ENCODE assay signal across 8 mouse cellular contexts in the genomic region with DNA sequence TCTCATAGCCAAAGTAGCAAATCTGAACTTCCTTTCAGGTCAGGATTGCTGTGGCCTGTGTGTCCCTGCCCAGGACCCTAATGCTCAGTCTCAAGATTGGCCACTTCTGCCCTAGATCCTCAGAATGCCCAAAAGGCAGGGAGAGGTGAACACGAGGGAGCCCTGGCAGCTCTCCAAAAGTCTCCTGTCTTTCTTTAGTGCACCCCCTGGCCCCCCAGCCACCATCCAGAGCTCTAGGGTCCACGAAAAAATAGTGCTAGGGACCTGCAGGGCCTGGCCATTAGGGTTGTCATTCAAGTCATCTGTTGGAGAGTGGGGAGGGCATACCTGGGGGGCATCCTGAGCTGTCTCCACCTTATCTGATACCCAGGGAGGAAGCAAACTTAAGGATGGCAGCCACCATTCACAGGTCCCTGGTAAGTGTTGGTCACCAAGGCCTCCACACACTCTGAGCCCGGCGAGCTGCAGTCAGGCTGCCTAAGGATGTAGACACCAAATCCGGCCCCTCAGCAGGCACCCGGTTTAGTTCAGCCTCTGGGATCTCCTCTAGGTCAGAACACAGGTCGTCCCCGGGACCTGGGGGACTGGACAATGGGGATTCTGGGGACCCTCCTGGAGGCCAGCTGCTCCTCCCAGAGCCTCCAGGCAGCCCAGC. TPM values are rescaled to one million over a fixed set of nuclear protein-coding genes. Genes with fewer than 3 reads are reported as not detected.
DNase-seq lines count a peak whose midpoint lies in the region; ATAC-seq and TF ChIP-seq lines count a peak whose summit lies in the region.

No protein-coding gene starts in this region.

- DNase-seq in kidney, postnatal 10 days, result peak; percentile 23
- DNase-seq in kidney, postnatal 14 days, result no peak
- no peak for DNase-seq in embryonic facial prominence, embryonic 14.5 days (ENCODE audit: low spot score)
- DNase-seq in adrenal gland, postnatal 4 days (ENCODE audit: low spot score in 2 of 2), result no peak
- no peak for DNase-seq in urinary bladder, postnatal 4 days (ENCODE audit: low spot score in 2 of 2)
- DNase-seq in thymus, postnatal 14 days, result no peak

- peaks cover 19% of the 10 kb centered on the region for H3K4me1 ChIP-seq in embryonic facial prominence, embryonic 14.5 days (ENCODE audit: control insufficient read depth, insufficient read depth, low read length)
- peaks cover 8% of the 10 kb centered on the region; the same call in 1 of the 2 replicates for H3K4me1 ChIP-seq in intestine, postnatal 0 days (replicated peaks; ENCODE audit: control insufficient read depth, insufficient read depth, low read length)
- peaks cover 38% of the 10 kb centered on the region for H3K4me1 ChIP-seq in neural tube, embryonic 12.5 days

- H3K4me3 ChIP-seq in embryonic facial prominence, embryonic 14.5 days (ENCODE audit: low read depth, low read length), result peak overlapping the region; percentile 63
- peak overlapping the region; percentile 83 for H3K4me3 ChIP-seq in intestine, postnatal 0 days (ENCODE audit: low read depth, low read length)
- H3K4me3 ChIP-seq in neural tube, embryonic 12.5 days, result peak overlapping the region; percentile 81

- H3K27ac ChIP-seq in embryonic facial prominence, embryonic 14.5 days (replicated peaks; ENCODE audit: low read depth, low read length), result no peak overlapping the region
- no peak overlapping the region for H3K27ac ChIP-seq in intestine, postnatal 0 days (ENCODE audit: low read depth, low read length)
- no peak overlapping the region for H3K27ac ChIP-seq in neural tube, embryonic 12.5 days

- peak overlapping the region; percentile 95 for H3K4me2 ChIP-seq in embryonic facial prominence, embryonic 14.5 days (ENCODE audit: low read depth, low read length)
- H3K4me2 ChIP-seq in intestine, postnatal 0 days (replicated peaks; ENCODE audit: low read depth), result peak overlapping the region; percentile 98
- peak overlapping the region; percentile 97 for H3K4me2 ChIP-seq in neural tube, embryonic 12.5 days (replicated peaks)

- no peaks in the 10 kb centered on the region for H3K9me3 ChIP-seq in embryonic facial prominence, embryonic 14.5 days (ENCODE audit: control insufficient read depth, low read length)
- no peaks in the 10 kb centered on the region for H3K9me3 ChIP-seq in intestine, postnatal 0 days (ENCODE audit: control insufficient read depth)
- H3K9me3 ChIP-seq in neural tube, embryonic 12.5 days, result no peaks in the 10 kb centered on the region

- ATAC-seq in embryonic facial prominence, embryonic 14.5 days (ENCODE audit: low read depth), result no peak
- ATAC-seq in intestine, postnatal 0 days, result no peak
- no peak for ATAC-seq in neural tube, embryonic 12.5 days (ENCODE audit: low FRiP score, low read depth)

- H3K36me3 ChIP-seq in embryonic facial prominence, embryonic 14.5 days (ENCODE audit: control insufficient read depth, insufficient read depth, low read length), result no peaks in the 10 kb centered on the region
- peaks cover 9% of the 10 kb centered on the region; the same call in 1 of the 2 replicates for H3K36me3 ChIP-seq in intestine, postnatal 0 days (ENCODE audit: control insufficient read depth, insufficient read depth)
- no peaks in the 10 kb centered on the region; the same call in 1 of the 2 replicates for H3K36me3 ChIP-seq in neural tube, embryonic 12.5 days

- WGBS in embryonic facial prominence, embryonic 14.5 days, result 62% methylated on average over 8 of the region's 8 CpGs
- WGBS in intestine, postnatal 0 days, result 68% methylated on average over 8 of the region's 8 CpGs
- WGBS in neural tube, embryonic 12.5 days, result 55% methylated on average over 8 of the region's 8 CpGs

- 0 out of 2 replicates have a peak, but pooled peaks cover 5% of the 10 kb centered on the region for H3K27me3 ChIP-seq in embryonic facial prominence, embryonic 14.5 days (replicated peaks; ENCODE audit: control insufficient read depth, insufficient read depth, low read length)
- H3K27me3 ChIP-seq in intestine, postnatal 0 days (replicated peaks; ENCODE audit: control insufficient read depth, insufficient read depth, low read length), result no peaks in the 10 kb centered on the region
- no peaks in the 10 kb centered on the region for H3K27me3 ChIP-seq in neural tube, embryonic 12.5 days (replicated peaks)

- TF ChIP-seq CTCF in intestine, postnatal 0 days (IDR thresholded peaks at IDR 0.05; ENCODE audit: low read depth), result no peak

- H3K9ac ChIP-seq in embryonic facial prominence, embryonic 14.5 days (ENCODE audit: low read depth, low read length), result peak overlapping the region; percentile 74
- H3K9ac ChIP-seq in intestine, postnatal 0 days (ENCODE audit: low read depth, low read length), result peak overlapping the region; percentile 80; the same call in 1 of the 2 replicates
- peak overlapping the region; percentile 91 for H3K9ac ChIP-seq in neural tube, embryonic 12.5 days

RNA-seq across cellular contexts. Expression of gene Hes6, which starts 2.1 kb away (rescaled TPM):
- polyA plus RNA-seq in embryonic facial prominence, embryonic 14.5 days (2014; fragmentation: Nextera tagmentation; extraction: Ambion mirVana), result 106 and 114 TPM in 2 replicates
- polyA plus RNA-seq in intestine, postnatal 0 days (2015; fragmentation: Nextera tagmentation; extraction: Ambion mirVana), result 84.1 and 84.8 TPM in 2 replicates
- 360 and 364 TPM in 2 replicates for polyA plus RNA-seq in neural tube, embryonic 12.5 days (2016; fragmentation: Nextera tagmentation; extraction: Ambion mirVana)
- 10 to 100 TPM; 56.0 to 71.0 TPM for total RNA-seq in adrenal gland, postnatal 4 days (2021)

RNA-seq across cellular contexts. Expression of gene Ilkap, which starts 13.1 kb away (rescaled TPM):
- 138 and 146 TPM in 2 replicates for polyA plus RNA-seq in embryonic facial prominence, embryonic 14.5 days (2014; fragmentation: Nextera tagmentation; extraction: Ambion mirVana)
- polyA plus RNA-seq in intestine, postnatal 0 days (2015; fragmentation: Nextera tagmentation; extraction: Ambion mirVana), result 51.2 TPM in 2 replicates
- 148 and 153 TPM in 2 replicates for polyA plus RNA-seq in neural tube, embryonic 12.5 days (2016; fragmentation: Nextera tagmentation; extraction: Ambion mirVana)
- 100 to 1,000 TPM; 104 TPM for total RNA-seq in adrenal gland, postnatal 4 days (2021)

RNA-seq across cellular contexts. Expression of gene Erfe, which starts 45.5 kb away (rescaled TPM):
- polyA plus RNA-seq in embryonic facial prominence, embryonic 14.5 days (2014; fragmentation: Nextera tagmentation; extraction: Ambion mirVana), result 1.5 and 2.5 TPM in 2 replicates
- polyA plus RNA-seq in intestine, postnatal 0 days (2015; fragmentation: Nextera tagmentation; extraction: Ambion mirVana), result 2.7 and 3.1 TPM in 2 replicates
- 0.19 and 0.33 TPM in 2 replicates for polyA plus RNA-seq in neural tube, embryonic 12.5 days (2016; fragmentation: Nextera tagmentation; extraction: Ambion mirVana)
- 1 to 10 TPM; 1.7 to 1.8 TPM for total RNA-seq in adrenal gland, postnatal 4 days (2021)

RNA-seq across cellular contexts. Expression of gene Per2, which starts 47.4 kb away (rescaled TPM):
- polyA plus RNA-seq in embryonic facial prominence, embryonic 14.5 days (2014; fragmentation: Nextera tagmentation; extraction: Ambion mirVana), result 3.9 and 4.7 TPM in 2 replicates
- 7.2 and 7.9 TPM in 2 replicates for polyA plus RNA-seq in intestine, postnatal 0 days (2015; fragmentation: Nextera tagmentation; extraction: Ambion mirVana)
- 2.8 and 3.6 TPM in 2 replicates for polyA plus RNA-seq in neural tube, embryonic 12.5 days (2016; fragmentation: Nextera tagmentation; extraction: Ambion mirVana)
- total RNA-seq in adrenal gland, postnatal 4 days (2021), result 10 to 100 TPM; 23.6 to 27.1 TPM
